Mouse (Mus musculus): ENCODE results near the gene Fmnl1. TPM values are rescaled to one million over a fixed set of nuclear protein-coding genes. Genes with fewer than 3 reads are reported as not detected.
A peak's percentile ranks its signal among the peaks of the same experiment; 100 is the strongest.

Gene Fmnl1
- total and polyA plus RNA-seq, 3 experiments = 12.1 to 14.5 (median 14.2) TPM

- Histone ChIP-seq H3K27ac (peak overlapping the region; percentile 39), H3K4me3 (peak overlapping the region; percentile 84), H3K4me1 (ENCODE audit: control insufficient read depth, insufficient read depth, low read length) (peaks cover 21% of the 10 kb centered on the region), H3K9ac (ENCODE audit: low read depth, low read length) (peak overlapping the region; percentile 97; the same call in 1 of the 2 replicates), H3K27me3 (ENCODE audit: control insufficient read depth, insufficient read depth, low read length) (no peaks in the 10 kb centered on the region), H3K79me2 (replicated peaks; ENCODE audit: control insufficient read depth, insufficient read depth, low read length) (peaks cover 4% of the 10 kb centered on the region), H3K36me3 (ENCODE audit: control insufficient read depth, insufficient read depth, low read length) (no peaks in the 10 kb centered on the region)
- no peak for DNase-seq
- TF ChIP-seq CTCF (IDR thresholded peaks at IDR 0.05) (no peak), EP300 (IDR thresholded peaks at IDR 0.05; ENCODE audit: insufficient read depth, low read depth, low read length) (no peak), POLR2A (IDR thresholded peaks at IDR 0.05; ENCODE audit: insufficient read depth, low read depth, low read length) (no peak)
- 60% methylated on average over 6 of the region's 6 CpGs for WGBS
- intact Hi-C loops (cut with DNase I) = no loop called here
These were observed 1.6 kb downstream of the Fmnl1 start for GRCm38 (mm10) chr11:103172392-103173040.

GRCm38 (mm10) chr11:103173041-103173770, 2.3 kb downstream of the Fmnl1 start:
- WGBS = 77% methylated on average over 7 of the region's 7 CpGs
- no peaks in the 10 kb centered on the region for H3K27me3 ChIP-seq (ENCODE audit: control insufficient read depth, insufficient read depth, low read length)
- TF ChIP-seq EP300 (IDR thresholded peaks at IDR 0.05; ENCODE audit: insufficient read depth, low read depth, low read length) (no peak), POLR2A (IDR thresholded peaks at IDR 0.05; ENCODE audit: insufficient read depth, low read depth, low read length) (no peak), CTCF (IDR thresholded peaks at IDR 0.05) (no peak)
- no peak overlapping the region for H3K9ac ChIP-seq (ENCODE audit: low read depth, low read length)
- no peak overlapping the region for H3K4me3 ChIP-seq
- DNase-seq = no peak
- H3K4me1 ChIP-seq (ENCODE audit: control insufficient read depth, insufficient read depth, low read length) = peaks cover 23% of the 10 kb centered on the region
- H3K36me3 ChIP-seq (ENCODE audit: control insufficient read depth, insufficient read depth, low read length) = no peaks in the 10 kb centered on the region
- H3K79me2 ChIP-seq (replicated peaks; ENCODE audit: control insufficient read depth, insufficient read depth, low read length) = peaks cover 4% of the 10 kb centered on the region
- H3K27ac ChIP-seq = peak overlapping the region; percentile 39
- intact Hi-C loops (cut with DNase I) = no loop called here

- H3K9ac ChIP-seq (ENCODE audit: low read depth, low read length) = no peak overlapping the region
- peaks cover 4% of the 10 kb centered on the region for H3K79me2 ChIP-seq (replicated peaks; ENCODE audit: control insufficient read depth, insufficient read depth, low read length)
- intact Hi-C loops (cut with DNase I) = no loop called here
- TF ChIP-seq CTCF (IDR thresholded peaks at IDR 0.05) = no peak
- no peak for TF ChIP-seq POLR2A (IDR thresholded peaks at IDR 0.05; ENCODE audit: insufficient read depth, low read depth, low read length)
- TF ChIP-seq EP300 (IDR thresholded peaks at IDR 0.05; ENCODE audit: insufficient read depth, low read depth, low read length) = no peak
- no peak overlapping the region for H3K4me3 ChIP-seq
- peaks cover 23% of the 10 kb centered on the region for H3K4me1 ChIP-seq (ENCODE audit: control insufficient read depth, insufficient read depth, low read length)
- WGBS = 94% methylated on average over 11 of the region's 11 CpGs
- H3K27me3 ChIP-seq (ENCODE audit: control insufficient read depth, insufficient read depth, low read length) = no peaks in the 10 kb centered on the region
- DNase-seq = no peak
- peak overlapping the region; percentile 1; the same call in 1 of the 2 replicates for H3K27ac ChIP-seq
- H3K36me3 ChIP-seq (ENCODE audit: control insufficient read depth, insufficient read depth, low read length) = no peaks in the 10 kb centered on the region
These were observed 3.0 kb downstream of the Fmnl1 start for GRCm38 (mm10) chr11:103173771-103174344.

- peak; percentile 22 to 34 for DNase-seq
- H3K9ac ChIP-seq (ENCODE audit: low read depth, low read length) = no peak overlapping the region
- H3K27ac ChIP-seq = peak overlapping the region; percentile 75
- no peaks in the 10 kb centered on the region for H3K36me3 ChIP-seq (ENCODE audit: control insufficient read depth, insufficient read depth, low read length)
- H3K27me3 ChIP-seq (ENCODE audit: control insufficient read depth, insufficient read depth, low read length) = no peaks in the 10 kb centered on the region
- 63% methylated on average over 5 of the region's 5 CpGs for WGBS
- TF ChIP-seq POLR2A (IDR thresholded peaks at IDR 0.05; ENCODE audit: insufficient read depth, low read depth, low read length) (no peak), EP300 (IDR thresholded peaks at IDR 0.05; ENCODE audit: insufficient read depth, low read depth, low read length) (no peak), CTCF (IDR thresholded peaks at IDR 0.05) (no peak)
- intact Hi-C loops (cut with DNase I) = no loop called here
- H3K4me1 ChIP-seq (ENCODE audit: control insufficient read depth, insufficient read depth, low read length) = peaks cover 23% of the 10 kb centered on the region
- no peak overlapping the region; the same call in 1 of the 2 replicates for H3K4me3 ChIP-seq
- H3K79me2 ChIP-seq (replicated peaks; ENCODE audit: control insufficient read depth, insufficient read depth, low read length) = peaks cover 4% of the 10 kb centered on the region
These were observed 3.5 kb downstream of the Fmnl1 start for GRCm38 (mm10) chr11:103174411-103174832.

GRCm38 (mm10) chr11:103174891-103175391, 4.0 kb downstream of the Fmnl1 start:
- Histone ChIP-seq H3K79me2 (replicated peaks; ENCODE audit: control insufficient read depth, insufficient read depth, low read length) (peaks cover 4% of the 10 kb centered on the region), H3K36me3 (ENCODE audit: control insufficient read depth, insufficient read depth, low read length) (no peaks in the 10 kb centered on the region), H3K27ac (peak overlapping the region; percentile 75), H3K4me1 (ENCODE audit: control insufficient read depth, insufficient read depth, low read length) (peaks cover 23% of the 10 kb centered on the region), H3K4me3 (peak overlapping the region; percentile 18; the same call in 1 of the 2 replicates), H3K9ac (ENCODE audit: low read depth, low read length) (no peak overlapping the region), H3K27me3 (ENCODE audit: control insufficient read depth, insufficient read depth, low read length) (no peaks in the 10 kb centered on the region)
- peak; percentile 67 to 83 for DNase-seq
- 34% methylated on average over 8 of the region's 8 CpGs for WGBS
- intact Hi-C loops (cut with DNase I) = no loop called here
- TF ChIP-seq CTCF (IDR thresholded peaks at IDR 0.05) (no peak), EP300 (IDR thresholded peaks at IDR 0.05; ENCODE audit: insufficient read depth, low read depth, low read length) (no peak), POLR2A (IDR thresholded peaks at IDR 0.05; ENCODE audit: insufficient read depth, low read depth, low read length) (no peak)
